Mouse (Mus musculus) midbrain, embryonic 10.5 days (tissue): ENCODE measurements around the gene Dlk2. TPM values are rescaled to one million over a fixed set of nuclear protein-coding genes. Genes with fewer than 3 reads are reported as not detected.

ENCODE experiments used
- DNase-seq: peaks from one replicate; pipeline ENCODE4 v3.0.0-alpha.2; 2017; ENCODE audit warnings: low spot score
- H3K27ac ChIP-seq: fragments of 300-500 bp; sonication (generic); replicated peaks from 2 replicates; pipeline ENCODE4 v1.5.1; 2016; ENCODE audit warnings: mild to moderate bottlenecking
- H3K27me3 ChIP-seq: fragments of 300-500 bp; sonication (generic); 2 replicates; pipeline ENCODE4 v1.6.1; 2016; ENCODE audit warnings: low read depth, mild to moderate bottlenecking; ENCODE audit not compliant: poor library complexity, severe bottlenecking
- H3K36me3 ChIP-seq: fragments of 300-500 bp; sonication (generic); 2 replicates; pipeline ENCODE4 v1.6.1; 2016; ENCODE audit warnings: mild to moderate bottlenecking, moderate library complexity
- H3K4me1 ChIP-seq: fragments of 300-500 bp; sonication (generic); 2 replicates; pipeline ENCODE4 v1.6.1; 2016
- H3K4me3 ChIP-seq: fragments of 300-500 bp; sonication (generic); 2 replicates; pipeline ENCODE4 v1.5.1; 2016; ENCODE audit warnings: mild to moderate bottlenecking, moderate library complexity
- H3K9me3 ChIP-seq: fragments of 300-500 bp; sonication (generic); replicated peaks from 2 replicates; pipeline ENCODE4 v1.6.1; 2016; ENCODE audit warnings: mild to moderate bottlenecking
- WGBS: fragments of 180-500 bp; shearing (Covaris S2); methylation state at CpG from one replicate; pipeline ENCODE4 v1.1.7; 2016; 5-methylcytosine and 5-hydroxymethylcytosine counted together
- polyA plus RNA-seq: library from polyadenylated mRNA; unstranded; fragments of >200 nt; fragmentation: Nextera tagmentation; extraction: Ambion mirVana; gene quantifications from 2 replicates; pipeline ENCODE4 v1.2.1, GENCODE M21; 2016

Dlk2 gene
- 0.68 and 0.78 TPM in 2 replicates for polyA plus RNA-seq

- Histone ChIP-seq H3K27me3 (peaks cover 81% of the 10 kb centered on the region), H3K9me3 (no peaks in the 10 kb centered on the region), H3K27ac (peak within 1 kb of the TSS; percentile 63), H3K36me3 (no peaks in the 10 kb centered on the region), H3K4me1 (peaks cover 25% of the 10 kb centered on the region), H3K4me3 (peak within 1 kb of the TSS; percentile 71)
- WGBS, result under 1% methylated on average over 73 of the region's 86 CpGs
- peak; percentile 41 for DNase-seq
Observed at GRCm38 (mm10) chr17:46297364-46298219, at the start of gene Dlk2. Gene Dlk2, plus strand, starts transcription at chr17:46297421.

- Histone ChIP-seq H3K4me3 (peak within 1 kb of the TSS; percentile 98), H3K4me1 (peaks cover 23% of the 10 kb centered on the region), H3K36me3 (peaks cover 78% of the 10 kb centered on the region), H3K27ac (peak within 1 kb of the TSS; percentile 95), H3K9me3 (no peaks in the 10 kb centered on the region), H3K27me3 (no peaks in the 10 kb centered on the region)
- under 1% methylated on average over 53 of the region's 53 CpGs for WGBS
- DNase-seq, result peak; percentile 94
Observed at GRCm38 (mm10) chr17:46247512-46248188, 49.6 kb upstream of the Dlk2 start, which contains the start of the genes Polr1c and Yipf3. Gene Polr1c, minus strand, starts transcription at chr17:46248054. Gene Yipf3, plus strand, starts transcription at chr17:46248080.

GRCm38 (mm10) chr17:46248189-46248522 is 49.1 kb upstream of the Dlk2 start:
- DNase-seq, result no peak
- H3K36me3 ChIP-seq, result peaks cover 75% of the 10 kb centered on the region
- no peaks in the 10 kb centered on the region for H3K9me3 ChIP-seq
- WGBS, result under 1% methylated on average over 37 of the region's 37 CpGs
- H3K27me3 ChIP-seq, result no peaks in the 10 kb centered on the region
- peak overlapping the region; percentile 95 for H3K27ac ChIP-seq
- peaks cover 25% of the 10 kb centered on the region for H3K4me1 ChIP-seq
- peak overlapping the region; percentile 98 for H3K4me3 ChIP-seq

- peaks cover 51% of the 10 kb centered on the region for H3K4me1 ChIP-seq
Observed at GRCm38 (mm10) chr17:46251174-46251573, 46.0 kb upstream of the Dlk2 start.

GRCm38 (mm10) chr17:46252571-46253451 is 44.4 kb upstream of the Dlk2 start:
- peak overlapping the region; percentile 83 for H3K4me3 ChIP-seq
- peaks cover 22% of the 10 kb centered on the region for H3K27me3 ChIP-seq
- WGBS, result 57% methylated on average over 14 of the region's 14 CpGs
- peaks cover 43% of the 10 kb centered on the region for H3K4me1 ChIP-seq
- H3K36me3 ChIP-seq, result peaks cover 57% of the 10 kb centered on the region
- no peaks in the 10 kb centered on the region for H3K9me3 ChIP-seq
- DNase-seq, result peak; percentile 46
- peak overlapping the region; percentile 81; the same call in 1 of the 2 replicates for H3K27ac ChIP-seq

More at GRCm38 (mm10) chr17:46251174-46251573, 46.0 kb upstream of the Dlk2 start:
- H3K9me3 ChIP-seq, result no peaks in the 10 kb centered on the region
- WGBS, result 79% methylated on average over 7 of the region's 7 CpGs
- H3K27ac ChIP-seq, result no peak overlapping the region
- H3K36me3 ChIP-seq, result peaks cover 47% of the 10 kb centered on the region
- DNase-seq, result no peak
- 0 out of 2 replicates have a peak overlapping the region, but pooled peaks have one; percentile 1 for H3K4me3 ChIP-seq
- H3K27me3 ChIP-seq, result peaks cover 22% of the 10 kb centered on the region

GRCm38 (mm10) chr17:46253452-46254084 is 43.7 kb upstream of the Dlk2 start, which contains the start of gene Lrrc73:
Gene Lrrc73, plus strand, starts transcription at chr17:46253531.
- H3K4me3 ChIP-seq, result peak within 1 kb of the TSS; percentile 83
- WGBS, result 2% methylated on average over 48 of the region's 48 CpGs
- H3K27me3 ChIP-seq, result peaks cover 22% of the 10 kb centered on the region
- DNase-seq, result peak; percentile 93
- peaks cover 65% of the 10 kb centered on the region for H3K36me3 ChIP-seq
- H3K27ac ChIP-seq, result peak within 1 kb of the TSS; percentile 81
- H3K9me3 ChIP-seq, result no peaks in the 10 kb centered on the region
- peaks cover 37% of the 10 kb centered on the region for H3K4me1 ChIP-seq

GRCm38 (mm10) chr17:46254106-46254505 is 43.1 kb upstream of the Dlk2 start:
- no peak for DNase-seq
- WGBS, result under 1% methylated on average over 52 of the region's 54 CpGs
- H3K27ac ChIP-seq, result peak overlapping the region; percentile 81

GRCm38 (mm10) chr17:46255147-46255546 is 42.1 kb upstream of the Dlk2 start:
- no peak for DNase-seq
- Histone ChIP-seq H3K4me3 (peak overlapping the region; percentile 83; the same call in 1 of the 2 replicates), H3K36me3 (peaks cover 69% of the 10 kb centered on the region), H3K9me3 (no peaks in the 10 kb centered on the region), H3K4me1 (peaks cover 28% of the 10 kb centered on the region), H3K27me3 (peaks cover 22% of the 10 kb centered on the region), H3K27ac (no peak overlapping the region)
- WGBS, result 33% methylated on average over 6 of the region's 6 CpGs

More at GRCm38 (mm10) chr17:46254106-46254505, 43.1 kb upstream of the Dlk2 start:
- Histone ChIP-seq H3K4me3 (peak overlapping the region; percentile 83), H3K36me3 (peaks cover 69% of the 10 kb centered on the region), H3K4me1 (peaks cover 32% of the 10 kb centered on the region), H3K27me3 (peaks cover 22% of the 10 kb centered on the region), H3K9me3 (no peaks in the 10 kb centered on the region)

- Histone ChIP-seq H3K4me1 (peaks cover 23% of the 10 kb centered on the region), H3K9me3 (no peaks in the 10 kb centered on the region), H3K27ac (no peak overlapping the region), H3K36me3 (peaks cover 75% of the 10 kb centered on the region), H3K4me3 (no peak overlapping the region), H3K27me3 (peaks cover 22% of the 10 kb centered on the region)
- 82% methylated on average over 30 of the region's 30 CpGs for WGBS
- DNase-seq, result no peak
Observed at GRCm38 (mm10) chr17:46258279-46259053, 38.8 kb upstream of the Dlk2 start.

- Histone ChIP-seq H3K4me3 (no peak overlapping the region), H3K9me3 (no peaks in the 10 kb centered on the region), H3K36me3 (peaks cover 87% of the 10 kb centered on the region), H3K27me3 (peaks cover 15% of the 10 kb centered on the region), H3K27ac (no peak overlapping the region), H3K4me1 (peaks cover 13% of the 10 kb centered on the region)
- WGBS, result 87% methylated on average over 17 of the region's 17 CpGs
- no peak for DNase-seq
Observed at GRCm38 (mm10) chr17:46259675-46260074, 37.5 kb upstream of the Dlk2 start.

GRCm38 (mm10) chr17:46262201-46262694 is 35.0 kb upstream of the Dlk2 start:
- Histone ChIP-seq H3K36me3 (peaks cover 100% of the 10 kb centered on the region), H3K27me3 (no peaks in the 10 kb centered on the region)

More at GRCm38 (mm10) chr17:46262201-46262694, 35.0 kb upstream of the Dlk2 start:
- 92% methylated on average over 5 of the region's 5 CpGs for WGBS
- Histone ChIP-seq H3K4me1 (peaks cover 4% of the 10 kb centered on the region; the same call in 1 of the 2 replicates), H3K9me3 (no peaks in the 10 kb centered on the region), H3K27ac (no peak overlapping the region), H3K4me3 (no peak overlapping the region)
- no peak for DNase-seq
